Mouse (Mus musculus): ENCODE data around the gene Tmem35b. TPM values are rescaled to one million over a fixed set of nuclear protein-coding genes. Genes with fewer than 3 reads are reported as not detected.

Tmem35b gene
- polyA plus RNA-seq, 1 experiment from 2014 or later: 16.4 TPM

Other genes with a start within 250 kb of the Tmem35b start
- gene Zmym4, start 155.6 kb upstream of the Tmem35b start, polyA plus RNA-seq (2014; fragmentation: Nextera tagmentation; extraction: Ambion mirVana): 34.5 and 38.6 TPM in 2 replicates
- gene Sfpq, start 102.4 kb upstream of the Tmem35b start, polyA plus RNA-seq (2014; fragmentation: Nextera tagmentation; extraction: Ambion mirVana): 104 and 110 TPM in 2 replicates
- 25.2 and 32.7 TPM in 2 replicates for gene Zmym1, start 62.5 kb upstream of the Tmem35b start, polyA plus RNA-seq (2014; fragmentation: Nextera tagmentation; extraction: Ambion mirVana)
- gene Zmym6, start 46.3 kb upstream of the Tmem35b start, polyA plus RNA-seq (2014; fragmentation: Nextera tagmentation; extraction: Ambion mirVana): 41.2 and 45.7 TPM in 2 replicates
- 21.8 and 26.0 TPM in 2 replicates for gene Dlgap3, start 45.5 kb downstream of the Tmem35b start, polyA plus RNA-seq (2014; fragmentation: Nextera tagmentation; extraction: Ambion mirVana)
- gene Smim12, start 120.1 kb downstream of the Tmem35b start, polyA plus RNA-seq (2014; fragmentation: Nextera tagmentation; extraction: Ambion mirVana): 58.2 and 62.7 TPM in 2 replicates
- gene Gja4, start 190.3 kb downstream of the Tmem35b start, polyA plus RNA-seq (2014; fragmentation: Nextera tagmentation; extraction: Ambion mirVana): 19.6 and 20.9 TPM in 2 replicates
- gene Gjb3, start 207.2 kb downstream of the Tmem35b start, polyA plus RNA-seq (2014; fragmentation: Nextera tagmentation; extraction: Ambion mirVana): 0.20 TPM in 1 of 2 replicates, not detected in the other
- not detected in 2 replicates for gene Gjb4, start 230.4 kb downstream of the Tmem35b start, polyA plus RNA-seq (2014; fragmentation: Nextera tagmentation; extraction: Ambion mirVana)
- gene Gjb5, start 234.5 kb downstream of the Tmem35b start, polyA plus RNA-seq (2014; fragmentation: Nextera tagmentation; extraction: Ambion mirVana): 0.21 TPM in 1 of 2 replicates, not detected in the other

All from neural tube, embryonic 14.5 days (tissue).